Mouse (Mus musculus) heart, embryonic 12.5 days (tissue): ENCODE results near the gene Cep41. TPM values are rescaled to one million over a fixed set of nuclear protein-coding genes. Genes with fewer than 3 reads are reported as not detected.
A peak's percentile ranks its signal among the peaks of the same experiment; 100 is the strongest.

Source experiments
- ATAC-seq: fragments of 200-750 bp; cut with Nextera tagmentation; 2 replicates; pipeline ENCODE4 v1.8.0; 2017; ENCODE audit warnings: moderate TSS enrichment, moderate library complexity; ENCODE audit not compliant: insufficient number of reproducible peaks, low FRiP score
- H3K27ac ChIP-seq: fragments of 300-500 bp; sonication (generic); 2 replicates; pipeline ENCODE4 v1.5.1; 2016; ENCODE audit warnings: mild to moderate bottlenecking, moderate library complexity; ENCODE audit not compliant: poor library complexity, severe bottlenecking
- H3K27me3 ChIP-seq: fragments of 300-500 bp; sonication (generic); replicated peaks from 2 replicates; pipeline ENCODE4 v1.6.1; 2016; ENCODE audit warnings: mild to moderate bottlenecking, moderate library complexity
- H3K36me3 ChIP-seq: fragments of 300-500 bp; sonication (generic); 2 replicates; pipeline ENCODE4 v1.6.1; 2016; ENCODE audit warnings: mild to moderate bottlenecking, moderate library complexity
- H3K4me1 ChIP-seq: fragments of 300-500 bp; sonication (generic); replicated peaks from 2 replicates; pipeline ENCODE4 v1.6.1; 2016; ENCODE audit warnings: mild to moderate bottlenecking
- H3K4me2 ChIP-seq: fragments of 300-500 bp; sonication (generic); 2 replicates; pipeline ENCODE4 v1.6.1; 2016; ENCODE audit warnings: mild to moderate bottlenecking, moderate library complexity
- H3K4me3 ChIP-seq: fragments of 300-500 bp; sonication (generic); 2 replicates; pipeline ENCODE4 v1.5.1; 2016; ENCODE audit warnings: mild to moderate bottlenecking
- H3K9ac ChIP-seq: fragments of 300-500 bp; sonication (generic); 2 replicates; pipeline ENCODE4 v1.6.1; 2016; ENCODE audit warnings: mild to moderate bottlenecking, moderate library complexity
- H3K9me3 ChIP-seq: fragments of 300-500 bp; sonication (generic); replicated peaks from 2 replicates; pipeline ENCODE4 v1.6.1; 2016; ENCODE audit warnings: mild to moderate bottlenecking, moderate library complexity
- WGBS: fragments of 180-500 bp; shearing (Covaris S2); methylation state at CpG from one replicate; pipeline ENCODE4 v1.1.7; 2016; 5-methylcytosine and 5-hydroxymethylcytosine counted together
- polyA plus RNA-seq: library from polyadenylated mRNA; unstranded; fragments of >200 nt; fragmentation: Nextera tagmentation; extraction: Ambion mirVana; gene quantifications from 2 replicates; pipeline ENCODE4 v1.2.1, GENCODE M21; 2016

Cep41 gene
- polyA plus RNA-seq, 1 experiment from 2014 or later, result 11.9 TPM

GRCm38 (mm10) chr6:30652425-30653188 lies 40.9 kb downstream of the Cep41 start:
- no peak overlapping the region for H3K4me2 ChIP-seq
- H3K4me3 ChIP-seq, result no peak overlapping the region
- ATAC-seq, result peak; percentile 66; the same call in 1 of the 2 replicates
- no peaks in the 10 kb centered on the region for H3K27me3 ChIP-seq
- H3K9ac ChIP-seq, result no peak overlapping the region
- peaks cover 4% of the 10 kb centered on the region; the same call in 1 of the 2 replicates for H3K36me3 ChIP-seq
- no peaks in the 10 kb centered on the region for H3K9me3 ChIP-seq
- peak overlapping the region; percentile 71 for H3K27ac ChIP-seq
- WGBS, result 57% methylated on average over 9 of the region's 9 CpGs
- peaks cover 24% of the 10 kb centered on the region for H3K4me1 ChIP-seq

GRCm38 (mm10) chr6:30649651-30650296 lies 43.8 kb downstream of the Cep41 start:
- Histone ChIP-seq H3K9ac (no peak overlapping the region), H3K4me3 (no peak overlapping the region), H3K27me3 (no peaks in the 10 kb centered on the region), H3K4me2 (no peak overlapping the region), H3K9me3 (no peaks in the 10 kb centered on the region), H3K36me3 (no peaks in the 10 kb centered on the region), H3K4me1 (peaks cover 14% of the 10 kb centered on the region), H3K27ac (no peak overlapping the region)
- ATAC-seq, result no peak
- 65% methylated on average over 11 of the region's 11 CpGs for WGBS

- no peak overlapping the region for H3K4me3 ChIP-seq
- H3K36me3 ChIP-seq, result no peaks in the 10 kb centered on the region
- H3K9me3 ChIP-seq, result no peaks in the 10 kb centered on the region
- H3K27me3 ChIP-seq, result no peaks in the 10 kb centered on the region
- H3K9ac ChIP-seq, result no peak overlapping the region
- H3K4me2 ChIP-seq, result no peak overlapping the region
- ATAC-seq, result no peak
- WGBS, result 75% methylated on average over 6 of the region's 6 CpGs
- H3K4me1 ChIP-seq, result peaks cover 17% of the 10 kb centered on the region
- H3K27ac ChIP-seq, result no peak overlapping the region
Measured at GRCm38 (mm10) chr6:30645379-30645778, 48.2 kb downstream of the Cep41 start.

GRCm38 (mm10) chr6:30644462-30644861 lies 49.1 kb downstream of the Cep41 start:
- Histone ChIP-seq H3K4me1 (peaks cover 19% of the 10 kb centered on the region), H3K27ac (no peak overlapping the region), H3K4me3 (no peak overlapping the region), H3K4me2 (no peak overlapping the region), H3K36me3 (no peaks in the 10 kb centered on the region), H3K9ac (no peak overlapping the region), H3K27me3 (no peaks in the 10 kb centered on the region), H3K9me3 (no peaks in the 10 kb centered on the region)
- no peak for ATAC-seq
- 82% methylated on average over 3 of the region's 3 CpGs for WGBS

- no peak for ATAC-seq
- H3K9me3 ChIP-seq, result no peaks in the 10 kb centered on the region
- no peak overlapping the region for H3K4me2 ChIP-seq
- peaks cover 21% of the 10 kb centered on the region for H3K4me1 ChIP-seq
- no peaks in the 10 kb centered on the region for H3K36me3 ChIP-seq
- 65% methylated on average over 12 of the region's 12 CpGs for WGBS
- H3K9ac ChIP-seq, result no peak overlapping the region
- H3K27ac ChIP-seq, result no peak overlapping the region
- H3K4me3 ChIP-seq, result no peak overlapping the region
- no peaks in the 10 kb centered on the region for H3K27me3 ChIP-seq
Measured at GRCm38 (mm10) chr6:30643694-30644460, 49.7 kb downstream of the Cep41 start.

GRCm38 (mm10) chr6:30638674-30639268 lies 54.8 kb downstream of the Cep41 start, which contains the start of gene Cpa1:
Cpa1 (plus strand) TSS chr6:30639218.
- ATAC-seq, result no peak
- peaks cover 38% of the 10 kb centered on the region for H3K4me1 ChIP-seq
- H3K36me3 ChIP-seq, result no peaks in the 10 kb centered on the region
- H3K9me3 ChIP-seq, result no peaks in the 10 kb centered on the region
- no peak within 1 kb of the TSS for H3K4me2 ChIP-seq
- WGBS, result 47% methylated on average over 5 of the region's 5 CpGs
- H3K4me3 ChIP-seq, result no peak within 1 kb of the TSS
- H3K9ac ChIP-seq, result no peak within 1 kb of the TSS
- H3K27me3 ChIP-seq, result no peaks in the 10 kb centered on the region
- H3K27ac ChIP-seq, result no peak within 1 kb of the TSS

GRCm38 (mm10) chr6:30636186-30636842 lies 57.2 kb downstream of the Cep41 start:
- no peaks in the 10 kb centered on the region for H3K9me3 ChIP-seq
- peak overlapping the region; percentile 79 for H3K27ac ChIP-seq
- H3K4me1 ChIP-seq, result peaks cover 32% of the 10 kb centered on the region
- no peak overlapping the region for H3K4me3 ChIP-seq
- no peaks in the 10 kb centered on the region for H3K27me3 ChIP-seq
- no peaks in the 10 kb centered on the region for H3K36me3 ChIP-seq
- H3K9ac ChIP-seq, result 0 out of 2 replicates have a peak overlapping the region, but pooled peaks have one; percentile 30
- no peak overlapping the region for H3K4me2 ChIP-seq
- no peak for ATAC-seq
- 43% methylated on average over 4 of the region's 4 CpGs for WGBS

- Histone ChIP-seq H3K9ac (no peak overlapping the region; the same call in 1 of the 2 replicates), H3K4me2 (no peak overlapping the region), H3K27ac (peak overlapping the region; percentile 57), H3K9me3 (no peaks in the 10 kb centered on the region), H3K4me3 (no peak overlapping the region), H3K27me3 (no peaks in the 10 kb centered on the region), H3K36me3 (no peaks in the 10 kb centered on the region), H3K4me1 (peaks cover 32% of the 10 kb centered on the region)
- ATAC-seq, result peak; percentile 23; the same call in 1 of the 2 replicates
- WGBS, result 31% methylated on average over 8 of the region's 8 CpGs
Measured at GRCm38 (mm10) chr6:30635361-30635862, 58.1 kb downstream of the Cep41 start.

- WGBS, result 92% methylated on average over 1 of the region's 1 CpGs
- H3K27ac ChIP-seq, result no peak overlapping the region
Measured at GRCm38 (mm10) chr6:30629989-30630388, 63.6 kb downstream of the Cep41 start.

GRCm38 (mm10) chr6:30628152-30628551 lies 65.4 kb downstream of the Cep41 start:
- Histone ChIP-seq H3K9ac (no peak overlapping the region), H3K4me3 (no peak overlapping the region), H3K36me3 (no peaks in the 10 kb centered on the region), H3K4me1 (peaks cover 18% of the 10 kb centered on the region), H3K4me2 (no peak overlapping the region), H3K27ac (no peak overlapping the region), H3K27me3 (no peaks in the 10 kb centered on the region), H3K9me3 (no peaks in the 10 kb centered on the region)
- 59% methylated on average over 6 of the region's 6 CpGs for WGBS
- no peak for ATAC-seq

More at GRCm38 (mm10) chr6:30629989-30630388, 63.6 kb downstream of the Cep41 start:
- no peaks in the 10 kb centered on the region for H3K9me3 ChIP-seq
- H3K4me1 ChIP-seq, result peaks cover 3% of the 10 kb centered on the region
- H3K9ac ChIP-seq, result no peak overlapping the region
- no peak for ATAC-seq
- H3K4me2 ChIP-seq, result no peak overlapping the region
- H3K4me3 ChIP-seq, result no peak overlapping the region
- H3K36me3 ChIP-seq, result no peaks in the 10 kb centered on the region
- H3K27me3 ChIP-seq, result no peaks in the 10 kb centered on the region
